Mouse (Mus musculus) embryonic facial prominence, embryonic 12.5 days (tissue): ENCODE measurements at regions not wholly inside any gene's neighbourhood (a gene's known extent, or its start where the extent isn't known, plus 50 kb on each side); places are given as distances from the start of the nearest gene placed in this dataset.

Experiments
- ATAC-seq: fragments of 200-750 bp; cut with Nextera tagmentation; 2 replicates; pipeline ENCODE4 v1.8.0; 2017; ENCODE audit not compliant: insufficient number of reproducible peaks, insufficient read depth, low FRiP score, low TSS enrichment
- H3K27ac ChIP-seq: fragments of 300-500 bp; sonication (generic); 2 replicates; pipeline ENCODE4 v1.5.1; 2016; ENCODE audit warnings: mild to moderate bottlenecking
- H3K27me3 ChIP-seq: fragments of 300-500 bp; sonication (generic); 2 replicates; pipeline ENCODE4 v1.6.1; 2016; ENCODE audit warnings: mild to moderate bottlenecking, moderate library complexity
- H3K36me3 ChIP-seq: fragments of 300-500 bp; sonication (generic); 2 replicates; pipeline ENCODE4 v1.6.1; 2016; ENCODE audit warnings: mild to moderate bottlenecking
- H3K4me1 ChIP-seq: fragments of 300-500 bp; sonication (generic); 2 replicates; pipeline ENCODE4 v1.6.1; 2016
- H3K4me2 ChIP-seq: fragments of 300-500 bp; sonication (generic); replicated peaks from 2 replicates; pipeline ENCODE4 v1.6.1; 2016; ENCODE audit warnings: mild to moderate bottlenecking, moderate library complexity
- H3K4me3 ChIP-seq: fragments of 300-500 bp; sonication (generic); 2 replicates; pipeline ENCODE4 v1.5.1; 2016; ENCODE audit warnings: mild to moderate bottlenecking
- H3K9ac ChIP-seq: fragments of 300-500 bp; sonication (generic); 2 replicates; pipeline ENCODE4 v1.6.1; 2016; ENCODE audit warnings: mild to moderate bottlenecking, moderate library complexity
- H3K9me3 ChIP-seq: fragments of 300-500 bp; sonication (generic); 2 replicates; pipeline ENCODE4 v1.6.1; 2016; ENCODE audit warnings: mild to moderate bottlenecking, moderate library complexity
- WGBS: fragments of 180-500 bp; shearing (Covaris S2); methylation state at CpG from one replicate; pipeline ENCODE4 v1.1.7; 2016; 5-methylcytosine and 5-hydroxymethylcytosine counted together

DNA sequence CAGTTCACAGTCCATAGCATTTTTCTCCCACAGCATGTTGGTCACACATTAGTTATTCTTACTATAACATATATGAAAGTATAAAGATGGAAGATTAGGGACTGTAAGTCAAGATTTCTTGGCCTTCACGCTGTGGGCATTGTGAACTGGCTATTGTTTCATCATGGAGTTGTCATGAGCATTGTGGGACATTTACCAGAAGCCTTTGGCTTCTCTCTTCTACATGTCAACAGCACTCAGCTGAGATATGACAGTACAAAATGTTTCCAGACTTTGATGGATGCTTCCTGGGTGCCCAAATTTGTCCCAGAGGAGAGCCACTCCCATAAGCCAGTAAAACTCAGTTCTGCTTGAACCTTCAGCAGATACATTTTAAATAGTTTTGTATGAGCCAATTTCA lies 1331.5 kb downstream of the Gsdmc2 start:
- Histone ChIP-seq H3K9ac (no peak overlapping the region), H3K4me1 (no peaks in the 10 kb centered on the region), H3K4me3 (no peak overlapping the region), H3K27ac (no peak overlapping the region), H3K36me3 (no peaks in the 10 kb centered on the region), H3K4me2 (no peak overlapping the region), H3K9me3 (no peaks in the 10 kb centered on the region), H3K27me3 (no peaks in the 10 kb centered on the region)
- 86% methylated on average over 1 of the region's 1 CpGs for WGBS
- ATAC-seq = no peak

DNA sequence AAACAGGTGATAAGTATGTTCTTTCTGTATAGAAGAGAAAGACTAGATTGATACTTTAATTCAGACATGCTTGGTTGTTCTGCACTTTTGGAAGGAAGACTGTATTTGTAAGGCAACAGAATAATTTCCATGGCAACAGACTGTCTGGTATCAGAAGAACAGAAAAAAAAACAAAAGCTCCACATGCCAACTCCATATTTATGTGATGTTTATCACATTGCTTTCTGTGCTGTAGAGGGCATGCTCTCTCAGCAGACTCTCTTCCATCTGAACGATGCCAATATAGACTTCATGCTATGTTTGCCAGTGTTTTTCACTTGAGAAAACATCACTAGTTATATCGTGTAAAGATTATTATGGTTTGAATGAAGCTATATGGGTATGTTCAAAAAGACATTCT lies 1333.5 kb downstream of the Gsdmc2 start:
- Histone ChIP-seq H3K4me1 (no peaks in the 10 kb centered on the region), H3K27me3 (no peaks in the 10 kb centered on the region), H3K9ac (no peak overlapping the region), H3K27ac (no peak overlapping the region), H3K4me2 (no peak overlapping the region), H3K4me3 (no peak overlapping the region), H3K36me3 (no peaks in the 10 kb centered on the region), H3K9me3 (no peaks in the 10 kb centered on the region)
- no peak for ATAC-seq
- WGBS = 87% methylated on average over 2 of the region's 2 CpGs

DNA sequence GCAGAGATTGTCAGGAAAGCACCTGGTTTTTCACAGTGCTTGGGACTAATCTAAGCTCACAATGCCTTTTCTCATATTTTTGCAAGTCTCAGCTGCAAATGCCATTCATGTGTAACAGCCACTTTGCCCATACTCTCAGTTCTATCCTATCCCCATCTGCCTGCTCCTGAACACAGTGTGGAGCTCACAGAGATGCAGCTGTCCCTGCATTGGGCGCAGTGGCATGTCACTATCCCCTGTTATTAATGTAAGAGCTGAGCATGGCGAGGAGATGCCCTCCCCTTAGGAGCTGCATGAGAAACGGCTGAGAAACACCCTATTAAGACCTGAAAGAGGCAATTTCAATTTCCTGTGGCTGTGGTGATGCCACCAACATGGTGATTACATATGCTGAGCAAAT lies 1341.1 kb downstream of the Gsdmc2 start:
- H3K4me3 ChIP-seq = no peak overlapping the region
- WGBS = 62% methylated on average over 3 of the region's 3 CpGs
- H3K27ac ChIP-seq = no peak overlapping the region
- ATAC-seq = no peak
- no peak overlapping the region for H3K4me2 ChIP-seq
- H3K4me1 ChIP-seq = no peaks in the 10 kb centered on the region
- no peaks in the 10 kb centered on the region for H3K27me3 ChIP-seq
- no peak overlapping the region for H3K9ac ChIP-seq
- H3K9me3 ChIP-seq = no peaks in the 10 kb centered on the region
- H3K36me3 ChIP-seq = no peaks in the 10 kb centered on the region

DNA sequence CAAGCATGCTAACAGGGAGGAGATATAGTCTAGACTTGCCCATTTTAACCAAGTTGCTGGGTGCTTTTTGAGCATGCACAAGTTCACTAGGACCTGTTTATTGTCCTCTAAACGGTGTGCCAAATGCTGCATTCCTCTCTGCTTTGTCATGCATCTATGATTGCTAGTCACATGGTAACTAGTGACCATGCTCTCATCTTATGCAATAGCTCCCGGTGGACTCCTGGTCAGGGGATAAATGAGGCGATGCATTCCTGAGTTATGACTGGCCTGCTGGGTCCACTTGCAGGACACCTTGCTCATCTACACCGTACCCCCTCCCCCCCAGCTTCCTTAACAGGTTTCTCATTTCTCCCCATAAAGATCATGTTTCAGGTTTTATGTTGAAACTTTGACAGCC lies 1344.0 kb downstream of the Gsdmc2 start:
- Histone ChIP-seq H3K4me1 (peaks cover 5% of the 10 kb centered on the region; the same call in 1 of the 2 replicates), H3K4me3 (no peak overlapping the region), H3K4me2 (no peak overlapping the region), H3K27me3 (no peaks in the 10 kb centered on the region), H3K9me3 (no peaks in the 10 kb centered on the region), H3K36me3 (no peaks in the 10 kb centered on the region), H3K27ac (no peak overlapping the region), H3K9ac (no peak overlapping the region)
- ATAC-seq = no peak
- 57% methylated on average over 4 of the region's 4 CpGs for WGBS

DNA sequence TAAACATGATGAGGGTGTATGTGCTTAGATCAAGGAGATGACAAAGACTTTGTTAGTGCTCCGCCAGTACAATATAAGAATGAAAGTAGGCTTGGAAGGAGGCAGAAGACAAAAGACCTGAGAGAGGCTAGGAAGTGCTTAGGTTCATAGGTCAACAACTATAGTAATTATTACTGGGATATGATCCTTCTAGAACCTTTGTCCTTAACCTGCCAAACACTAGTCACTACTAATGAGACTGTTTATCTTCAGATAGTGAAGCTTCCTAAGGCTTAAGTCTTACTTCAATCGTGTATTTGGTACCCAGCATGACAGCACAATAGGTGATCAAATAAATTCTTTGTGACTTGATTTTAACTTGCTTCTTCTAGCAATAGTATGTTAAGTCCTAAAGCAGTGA lies 1344.5 kb downstream of the Gsdmc2 start:
- Histone ChIP-seq H3K4me3 (no peak overlapping the region), H3K27ac (no peak overlapping the region), H3K27me3 (no peaks in the 10 kb centered on the region), H3K4me2 (no peak overlapping the region), H3K36me3 (no peaks in the 10 kb centered on the region), H3K9me3 (no peaks in the 10 kb centered on the region), H3K4me1 (peaks cover 6% of the 10 kb centered on the region; the same call in 1 of the 2 replicates), H3K9ac (no peak overlapping the region)
- no peak for ATAC-seq
- WGBS = 75% methylated on average over 2 of the region's 2 CpGs

DNA sequence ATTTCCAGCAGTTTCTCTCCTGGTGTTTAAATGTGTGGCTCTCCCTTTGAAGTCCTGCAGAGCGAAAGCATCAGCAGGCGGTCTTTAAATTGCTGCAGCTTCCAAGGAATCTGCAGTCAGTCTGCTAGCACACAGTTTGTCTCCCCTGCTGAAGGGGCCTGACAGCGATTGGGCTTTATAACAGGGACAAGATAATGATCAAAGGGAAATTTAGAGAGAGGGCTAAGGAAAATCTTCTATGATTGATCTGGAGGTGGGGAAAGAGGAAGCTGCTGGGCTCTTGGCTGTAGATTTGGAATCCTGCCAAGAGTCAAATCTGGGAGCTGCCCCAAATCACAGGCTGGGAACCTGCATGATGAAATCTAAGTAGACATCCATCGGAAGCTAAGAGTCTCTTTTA lies 1348.8 kb downstream of the Gsdmc2 start:
- Histone ChIP-seq H3K36me3 (no peaks in the 10 kb centered on the region), H3K4me1 (peaks cover 6% of the 10 kb centered on the region; the same call in 1 of the 2 replicates), H3K4me2 (no peak overlapping the region), H3K27me3 (no peaks in the 10 kb centered on the region), H3K27ac (no peak overlapping the region), H3K4me3 (no peak overlapping the region), H3K9me3 (no peaks in the 10 kb centered on the region), H3K9ac (no peak overlapping the region)
- 14% methylated on average over 4 of the region's 4 CpGs for WGBS
- ATAC-seq = no peak

DNA sequence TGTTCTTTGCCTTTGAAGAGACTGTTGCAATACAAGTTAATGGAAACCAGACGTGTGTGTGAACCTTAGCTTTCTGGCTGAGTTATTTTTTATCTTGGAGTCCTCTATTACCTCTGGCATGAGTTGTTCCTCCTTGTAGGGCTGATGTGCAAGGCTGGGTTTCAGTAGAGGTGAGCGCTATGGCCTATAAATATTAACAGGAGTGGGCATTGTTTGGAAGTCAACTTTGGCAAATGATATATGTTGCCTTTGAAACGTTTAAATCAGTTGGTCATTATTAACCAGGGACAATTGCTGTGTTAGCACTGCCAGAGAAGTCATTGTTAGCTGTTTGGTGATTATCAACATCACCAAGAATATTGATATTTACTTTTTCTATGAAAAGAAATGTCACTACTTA lies 1352.6 kb downstream of the Gsdmc2 start:
- Histone ChIP-seq H3K36me3 (no peaks in the 10 kb centered on the region), H3K4me3 (no peak overlapping the region)
- 57% methylated on average over 3 of the region's 3 CpGs for whole genome bisulfite sequencing

DNA sequence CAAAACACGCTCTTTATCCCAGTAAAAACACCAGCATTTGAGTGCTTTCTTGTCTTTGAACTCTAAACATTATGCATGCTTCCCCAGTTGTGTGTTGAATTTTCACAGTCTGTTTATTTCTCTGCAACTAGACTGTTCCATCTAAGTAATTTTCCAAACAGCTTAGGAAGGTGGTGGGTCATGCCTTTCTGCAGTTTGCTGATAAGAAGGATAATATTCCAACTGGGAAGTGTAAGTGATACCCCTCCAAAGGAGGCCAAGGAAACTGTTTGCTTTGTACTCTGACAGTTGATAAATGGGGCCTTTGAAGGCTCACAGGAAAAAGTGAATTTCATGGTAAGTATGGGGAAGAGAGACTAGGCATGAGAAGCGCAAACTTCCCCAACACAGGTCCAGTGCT lies 1354.4 kb downstream of the Gsdmc2 start:
- H3K9me3 ChIP-seq = no peaks in the 10 kb centered on the region
- no peaks in the 10 kb centered on the region for H3K36me3 ChIP-seq
- 70% methylated on average over 2 of the region's 2 CpGs for WGBS
- H3K4me1 ChIP-seq = no peaks in the 10 kb centered on the region
- no peaks in the 10 kb centered on the region for H3K27me3 ChIP-seq
- no peak overlapping the region for H3K4me3 ChIP-seq
- H3K9ac ChIP-seq = no peak overlapping the region
- no peak for ATAC-seq
- no peak overlapping the region for H3K4me2 ChIP-seq
- no peak overlapping the region for H3K27ac ChIP-seq

More for the DNA sequence above, 1352.6 kb downstream of the Gsdmc2 start:
- Histone ChIP-seq H3K4me1 (peaks cover 6% of the 10 kb centered on the region; the same call in 1 of the 2 replicates), H3K4me2 (no peak overlapping the region), H3K27me3 (no peaks in the 10 kb centered on the region), H3K27ac (no peak overlapping the region), H3K9me3 (no peaks in the 10 kb centered on the region), H3K9ac (no peak overlapping the region)
- ATAC-seq = no peak

DNA sequence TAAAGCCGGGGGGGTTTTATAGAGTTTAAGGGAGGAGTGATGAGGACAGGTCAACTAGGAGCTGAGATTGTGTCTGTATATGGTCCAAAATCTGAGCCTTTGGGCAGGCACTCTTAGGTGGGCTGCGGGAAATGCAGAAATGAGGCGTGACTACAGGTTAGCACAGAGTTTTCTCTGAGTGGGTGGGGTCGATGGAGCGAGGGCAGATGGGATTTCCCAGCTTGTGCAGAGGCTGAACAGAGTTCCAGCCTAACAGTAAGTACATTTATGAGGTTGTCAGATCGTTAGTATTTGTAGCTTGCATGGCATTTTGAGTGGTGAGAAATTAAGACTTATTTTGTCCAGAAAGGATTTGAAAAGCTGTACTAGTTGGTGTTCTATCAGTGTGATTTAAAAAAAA lies 1358.4 kb downstream of the Gsdmc2 start:
- Histone ChIP-seq H3K4me1 (no peaks in the 10 kb centered on the region), H3K36me3 (no peaks in the 10 kb centered on the region), H3K27me3 (no peaks in the 10 kb centered on the region), H3K27ac (no peak overlapping the region), H3K4me2 (no peak overlapping the region), H3K4me3 (no peak overlapping the region), H3K9ac (no peak overlapping the region), H3K9me3 (no peaks in the 10 kb centered on the region)
- ATAC-seq = no peak
- 78% methylated on average over 6 of the region's 6 CpGs for WGBS

DNA sequence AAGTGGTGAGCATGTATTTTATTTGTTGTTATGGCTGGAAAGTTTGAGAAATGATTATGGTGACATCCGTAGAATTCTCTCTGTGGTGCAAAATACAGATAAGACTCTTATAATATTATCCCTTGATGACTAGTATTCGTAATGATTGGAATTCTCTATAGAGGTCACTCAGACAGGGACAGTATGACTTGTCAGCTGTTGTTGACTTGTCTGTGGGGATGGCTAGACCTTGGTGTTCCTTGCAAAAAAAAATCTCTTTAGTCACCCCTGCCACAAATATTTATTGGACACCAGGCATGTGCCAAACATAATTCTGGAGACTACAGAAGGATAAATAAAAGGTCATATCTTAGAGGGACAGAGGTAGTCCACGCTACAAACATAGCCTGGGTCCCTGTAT lies 1360.6 kb downstream of the Gsdmc2 start:
- no peaks in the 10 kb centered on the region for H3K9me3 ChIP-seq
- H3K4me3 ChIP-seq = no peak overlapping the region
- H3K4me1 ChIP-seq = no peaks in the 10 kb centered on the region
- no peaks in the 10 kb centered on the region for H3K27me3 ChIP-seq
- H3K27ac ChIP-seq = no peak overlapping the region
- 92% methylated on average over 3 of the region's 3 CpGs for WGBS
- no peak overlapping the region for H3K9ac ChIP-seq
- H3K36me3 ChIP-seq = no peaks in the 10 kb centered on the region
- no peak for ATAC-seq
- no peak overlapping the region for H3K4me2 ChIP-seq

DNA sequence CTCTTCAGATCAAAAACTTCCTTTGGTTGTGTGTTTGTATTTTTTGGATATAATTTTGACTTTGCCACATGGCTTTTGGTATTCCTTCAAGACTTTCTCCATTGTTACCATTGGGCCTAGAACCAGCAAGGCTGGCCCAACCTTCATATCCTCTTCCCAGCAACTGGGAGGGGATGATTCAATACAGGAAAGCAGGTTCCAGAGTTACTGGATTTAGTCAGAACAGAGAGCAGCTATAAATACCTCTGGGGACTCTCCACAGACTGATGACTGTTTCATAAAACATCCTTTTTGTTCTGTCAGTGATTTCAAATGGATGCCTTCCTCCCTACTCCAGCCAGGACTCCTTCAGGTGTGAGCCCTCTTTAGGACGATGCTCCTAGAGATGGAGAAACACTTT lies 1361.4 kb downstream of the Gsdmc2 start:
- 90% methylated on average over 1 of the region's 1 CpGs for WGBS
- Histone ChIP-seq H3K9ac (no peak overlapping the region), H3K27ac (no peak overlapping the region), H3K4me3 (no peak overlapping the region), H3K9me3 (no peaks in the 10 kb centered on the region), H3K4me2 (no peak overlapping the region), H3K36me3 (no peaks in the 10 kb centered on the region), H3K4me1 (no peaks in the 10 kb centered on the region), H3K27me3 (no peaks in the 10 kb centered on the region)
- ATAC-seq = no peak

DNA sequence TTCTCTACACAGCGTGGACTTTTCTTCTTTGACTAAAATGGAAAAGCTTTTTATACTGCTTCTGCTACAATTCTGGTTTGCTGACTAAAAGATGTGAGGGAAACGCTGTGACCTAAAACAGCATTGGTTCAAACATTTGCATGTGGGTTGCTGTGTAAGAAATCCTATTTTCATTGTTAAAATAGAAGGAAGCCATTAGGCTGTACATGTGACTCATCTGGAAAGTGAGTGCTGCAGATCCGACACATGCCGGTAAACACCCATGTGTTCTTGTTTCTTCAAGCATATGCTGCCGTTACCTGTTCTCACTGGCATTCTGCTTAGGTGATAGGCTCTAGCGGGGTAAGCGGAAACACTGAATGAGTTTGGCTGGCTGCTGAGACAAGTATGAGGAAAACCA lies 1362.6 kb downstream of the Gsdmc2 start:
- Histone ChIP-seq H3K9me3 (no peaks in the 10 kb centered on the region), H3K4me2 (no peak overlapping the region), H3K9ac (no peak overlapping the region), H3K4me3 (no peak overlapping the region), H3K4me1 (no peaks in the 10 kb centered on the region), H3K27ac (no peak overlapping the region), H3K36me3 (no peaks in the 10 kb centered on the region), H3K27me3 (no peaks in the 10 kb centered on the region)
- WGBS = 81% methylated on average over 7 of the region's 7 CpGs
- ATAC-seq = no peak

DNA sequence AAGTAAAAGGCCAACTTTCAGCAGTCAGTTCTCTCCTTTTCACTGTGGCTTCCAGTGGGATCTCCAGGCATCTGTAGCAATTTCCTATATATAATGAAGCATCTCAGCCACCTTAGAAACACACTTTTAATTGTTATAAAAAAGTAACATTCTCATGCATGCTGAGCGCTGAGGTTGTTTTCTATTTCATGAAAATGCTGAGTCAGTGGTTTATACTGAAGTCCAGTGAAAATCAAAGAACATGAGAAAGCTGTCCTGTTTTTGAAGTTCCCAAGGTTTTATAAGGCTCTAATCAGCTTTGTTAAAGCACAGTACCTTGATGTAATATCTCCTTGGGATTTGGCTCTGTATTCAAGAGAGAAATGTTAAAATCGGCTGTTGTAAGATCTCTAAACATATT lies 1367.2 kb downstream of the Gsdmc2 start:
- no peak for ATAC-seq
- WGBS = 89% methylated on average over 2 of the region's 2 CpGs
- Histone ChIP-seq H3K4me1 (no peaks in the 10 kb centered on the region), H3K27me3 (no peaks in the 10 kb centered on the region), H3K36me3 (no peaks in the 10 kb centered on the region), H3K4me2 (no peak overlapping the region), H3K27ac (no peak overlapping the region), H3K9me3 (no peaks in the 10 kb centered on the region), H3K4me3 (no peak overlapping the region), H3K9ac (no peak overlapping the region)
